Mouse (Mus musculus) intestine, postnatal 0 days (tissue): ENCODE results near the gene Snx10. TPM values are rescaled to one million over a fixed set of nuclear protein-coding genes. Genes with fewer than 3 reads are reported as not detected.

Experiments used
- ATAC-seq: fragments of 200-750 bp; cut with Nextera tagmentation; 2 replicates; pipeline ENCODE4 v1.8.0; 2017; ENCODE audit warnings: mild to moderate bottlenecking, moderate TSS enrichment, moderate library complexity
- H3K27ac ChIP-seq: fragments of 300-500 bp; sonication (generic); 2 replicates; pipeline ENCODE4 v1.5.1; 2014; ENCODE audit warnings: mild to moderate bottlenecking, low read depth, low read length, moderate library complexity
- H3K27me3 ChIP-seq: fragments of 300-500 bp; sonication (generic); replicated peaks from 2 replicates; pipeline ENCODE4 v1.6.1; 2014; ENCODE audit warnings: low read length, mixed read lengths; ENCODE audit not compliant: control insufficient read depth, insufficient read depth
- H3K36me3 ChIP-seq: fragments of 300-500 bp; sonication (generic); 2 replicates; pipeline ENCODE4 v1.6.1; 2014; ENCODE audit warnings: mild to moderate bottlenecking, moderate library complexity; ENCODE audit not compliant: control insufficient read depth, insufficient read depth
- H3K4me1 ChIP-seq: fragments of 300-500 bp; sonication (generic); replicated peaks from 2 replicates; pipeline ENCODE4 v1.6.1; 2014; ENCODE audit warnings: antibody characterized with exemption, low read length, mixed read lengths; ENCODE audit not compliant: control insufficient read depth, insufficient read depth
- H3K4me2 ChIP-seq: fragments of 300-500 bp; sonication (generic); replicated peaks from 2 replicates; pipeline ENCODE4 v1.6.1; 2014; ENCODE audit warnings: low read depth, mild to moderate bottlenecking, moderate library complexity
- H3K4me3 ChIP-seq: fragments of 300-500 bp; sonication (generic); 2 replicates; pipeline ENCODE4 v1.5.1; 2014; ENCODE audit warnings: low read depth, low read length
- H3K9ac ChIP-seq: fragments of 300-500 bp; sonication (generic); 2 replicates; pipeline ENCODE4 v1.6.1; 2014; ENCODE audit warnings: mild to moderate bottlenecking, low read depth, low read length
- H3K9me3 ChIP-seq: fragments of 300-500 bp; sonication (generic); 2 replicates; pipeline ENCODE4 v1.6.1; 2016; ENCODE audit warnings: mixed run types; ENCODE audit not compliant: control insufficient read depth
- CTCF ChIP-seq: sonication (generic); IDR thresholded peaks from 2 replicates; pipeline ENCODE4 v1.5.1; 2016; ENCODE audit warnings: low read depth, mild to moderate bottlenecking, control low read depth, antibody characterized with exemption, moderate library complexity
- WGBS: fragments of 180-500 bp; shearing (Covaris S2); extraction: QIAGEN DNeasy Blood & Tissue Kit; methylation state at CpG from one replicate; pipeline ENCODE4 v1.1.7; 2014; 5-methylcytosine and 5-hydroxymethylcytosine counted together
- microRNA-seq: library from miRNA; unstranded; fragments of <30 nt; microRNA quantifications from one replicate; pipeline ENCODE4, GENCODE M21; 2016
- polyA plus RNA-seq: library from polyadenylated mRNA; unstranded; fragments of >200 nt; fragmentation: Nextera tagmentation; extraction: Ambion mirVana; gene quantifications from 2 replicates; pipeline ENCODE4 v1.2.1, GENCODE M21; 2015

Snx10 gene
- polyA plus RNA-seq, 1 experiment from 2014 or later = 8.4 TPM

- no peak overlapping the region for H3K4me2 ChIP-seq
- 55% methylated on average over 4 of the region's 4 CpGs for WGBS
- no peaks in the 10 kb centered on the region for H3K36me3 ChIP-seq
- TF ChIP-seq CTCF = no peak
- ATAC-seq = no peak
- no peak overlapping the region for H3K27ac ChIP-seq
- H3K9me3 ChIP-seq = no peaks in the 10 kb centered on the region
- no peak overlapping the region for H3K9ac ChIP-seq
- 0 out of 2 replicates have a peak, but pooled peaks cover 10% of the 10 kb centered on the region for H3K27me3 ChIP-seq
- no peak overlapping the region for H3K4me3 ChIP-seq
- no peaks in the 10 kb centered on the region for H3K4me1 ChIP-seq
Measured at GRCm38 (mm10) chr6:51632928-51633662, 109.4 kb downstream of the Snx10 start.

- H3K4me2 ChIP-seq = no peak overlapping the region
- no peak overlapping the region for H3K27ac ChIP-seq
- TF ChIP-seq CTCF = no peak
- no peak overlapping the region for H3K9ac ChIP-seq
- no peak overlapping the region for H3K4me3 ChIP-seq
- ATAC-seq = no peak
- no peaks in the 10 kb centered on the region for H3K9me3 ChIP-seq
- 0 out of 2 replicates have a peak, but pooled peaks cover 10% of the 10 kb centered on the region for H3K27me3 ChIP-seq
- H3K4me1 ChIP-seq = no peaks in the 10 kb centered on the region
- WGBS = 43% methylated on average over 8 of the region's 8 CpGs
- H3K36me3 ChIP-seq = no peaks in the 10 kb centered on the region
Measured at GRCm38 (mm10) chr6:51633663-51634362, 110.1 kb downstream of the Snx10 start.

- H3K4me1 ChIP-seq = no peaks in the 10 kb centered on the region
- no peaks in the 10 kb centered on the region for H3K9me3 ChIP-seq
- 0 out of 2 replicates have a peak, but pooled peaks cover 10% of the 10 kb centered on the region for H3K27me3 ChIP-seq
- H3K27ac ChIP-seq = no peak overlapping the region
- no peak overlapping the region for H3K9ac ChIP-seq
- H3K4me3 ChIP-seq = no peak overlapping the region
- no peaks in the 10 kb centered on the region for H3K36me3 ChIP-seq
- ATAC-seq = no peak
- TF ChIP-seq CTCF = no peak
- no peak overlapping the region for H3K4me2 ChIP-seq
- WGBS = 36% methylated on average over 11 of the region's 11 CpGs
Measured at GRCm38 (mm10) chr6:51636019-51636568, 112.4 kb downstream of the Snx10 start.

Small RNA genes within 50 kb of the gene (microRNA-seq; reads per million reads assigned to microRNA genes)
- not detected for gene Gm22914

Other genes starting within 250 kb of the Snx10 start
- 0.99 and 1.1 TPM in 2 replicates for gene Nfe2l3, start 91.2 kb upstream of the Snx10 start, polyA plus RNA-seq
- 654 and 678 TPM in 2 replicates for gene Hnrnpa2b1, start 54.0 kb upstream of the Snx10 start, polyA plus RNA-seq
- gene Cbx3, start 53.5 kb upstream of the Snx10 start, polyA plus RNA-seq = 168 and 172 TPM in 2 replicates